Comparison of ENCODE assay signal across 22 mouse cellular contexts in genomic region chr3:109031626-109032025, GRCm38 (mm10). TPM values are rescaled to one million over a fixed set of nuclear protein-coding genes. Genes with fewer than 3 reads are reported as not detected.
"Had no signal": no experiment of that assay in that cellular context is flagged by ENCODE, and none has a peak within 500 bp of the region (broad histone marks: within the 10 kb centered on the region; RNA-seq: fewer than 3 reads in every experiment).

No protein-coding gene starts in this region.

- H3K4me2 ChIP-seq: intestine, embryonic 15.5 days; liver, embryonic 13.5 days; midbrain, embryonic 11.5 days; midbrain, embryonic 15.5 days; neural tube, embryonic 12.5 days; stomach, embryonic 15.5 days had no signal

- H3K27me3 ChIP-seq: intestine, embryonic 15.5 days; liver, embryonic 13.5 days; megakaryocyte, embryonic 14.5 days; midbrain, embryonic 15.5 days; neural tube, embryonic 12.5 days; stomach, embryonic 15.5 days had no signal

- H3K4me3 ChIP-seq: intestine, embryonic 15.5 days; layer of hippocampus, adult 2 months; limb, embryonic 10.5 days; liver, embryonic 13.5 days; megakaryocyte, embryonic 14.5 days; midbrain, embryonic 15.5 days; neural tube, embryonic 12.5 days; stomach, embryonic 15.5 days had no signal

- ATAC-seq: liver, postnatal 0 days; midbrain, embryonic 15.5 days had no signal

- DNase-seq: kidney, adult 8-10 months; liver, embryonic 13.5 days; liver, postnatal 0 days; spleen, adult 18-20 months; thymus, postnatal 4 days had no signal

- H3K9me3 ChIP-seq: intestine, embryonic 15.5 days; limb, embryonic 10.5 days; liver, embryonic 13.5 days; midbrain, embryonic 15.5 days; neural tube, embryonic 12.5 days; stomach, embryonic 15.5 days had no signal

- H3K27ac ChIP-seq: liver, embryonic 13.5 days; midbrain, embryonic 15.5 days; neural tube, embryonic 12.5 days had no signal

- H3K36me3 ChIP-seq: intestine, embryonic 15.5 days; limb, embryonic 10.5 days; liver, embryonic 13.5 days; midbrain, embryonic 15.5 days; neural tube, embryonic 12.5 days; stomach, embryonic 15.5 days had no signal

- H3K9ac ChIP-seq: intestine, embryonic 15.5 days; liver, embryonic 13.5 days; liver, postnatal 0 days; midbrain, embryonic 15.5 days; neural tube, embryonic 12.5 days; stomach, embryonic 15.5 days had no signal

RNA-seq across cellular contexts. Expression of gene Slc25a54, which starts 48.6 kb away (rescaled TPM):
- total RNA-seq: layer of hippocampus, adult 2 months; layer of hippocampus, postnatal 10 days; left cerebral cortex, adult 18-20 months; left cerebral cortex, postnatal 10 days; monocyte, adult 5-6 weeks; neutrophil, adult 5-6 weeks had no signal
- polyA plus RNA-seq: intestine, embryonic 15.5 days; kidney, embryonic 16.5 days; limb, embryonic 10.5 days; limb, embryonic 14.5 days; liver, embryonic 13.5 days; liver, postnatal 0 days; lung, embryonic 16.5 days; macrophage; midbrain, embryonic 11.5 days; midbrain, embryonic 15.5 days; neural tube, embryonic 12.5 days; stomach, embryonic 15.5 days had no signal
